In genomic region chr15:79928316-79928715, GRCm38 (mm10) we compare ENCODE assay signal across 8 mouse cellular contexts. TPM values are rescaled to one million over a fixed set of nuclear protein-coding genes. Genes with fewer than 3 reads are reported as not detected.
A peak's percentile ranks its signal among the peaks of the same experiment; 100 is the strongest.
DNase-seq lines count a peak whose midpoint lies in the region; ATAC-seq and TF ChIP-seq lines count a peak whose summit lies in the region.

No protein-coding gene starts in this region.

- H3K4me1 ChIP-seq in hindbrain, embryonic 10.5 days (replicated peaks): peaks cover 42% of the 10 kb centered on the region
- H3K4me1 ChIP-seq in hindbrain, embryonic 11.5 days (replicated peaks; ENCODE audit: control insufficient read depth, insufficient read depth, low read length): peaks cover under 1% of the 10 kb centered on the region; the same call in 1 of the 2 replicates
- no peaks in the 10 kb centered on the region; the same call in 1 of the 2 replicates for H3K4me1 ChIP-seq in bone marrow, adult 2 months (ENCODE audit: control insufficient read depth, insufficient read depth, low read length)
- H3K4me1 ChIP-seq in heart, postnatal 0 days (ENCODE audit: control insufficient read depth, insufficient read depth): peaks cover 16% of the 10 kb centered on the region
- H3K4me1 ChIP-seq in midbrain, embryonic 11.5 days (ENCODE audit: control insufficient read depth, insufficient read depth, low read length): peaks cover 10% of the 10 kb centered on the region

- no peaks in the 10 kb centered on the region for H3K36me3 ChIP-seq in hindbrain, embryonic 10.5 days
- H3K36me3 ChIP-seq in hindbrain, embryonic 11.5 days (ENCODE audit: control insufficient read depth, insufficient read depth, low read length): no peaks in the 10 kb centered on the region
- H3K36me3 ChIP-seq in heart, postnatal 0 days (replicated peaks; ENCODE audit: control insufficient read depth, insufficient read depth, low read length): no peaks in the 10 kb centered on the region
- H3K36me3 ChIP-seq in midbrain, embryonic 11.5 days (ENCODE audit: control insufficient read depth, insufficient read depth, low read length): no peaks in the 10 kb centered on the region

- peak overlapping the region; percentile 81 for H3K27ac ChIP-seq in hindbrain, embryonic 10.5 days
- no peak overlapping the region for H3K27ac ChIP-seq in hindbrain, embryonic 11.5 days (ENCODE audit: low read depth, low read length)
- peak overlapping the region; percentile 94 for H3K27ac ChIP-seq in bone marrow, adult 2 months (ENCODE audit: control insufficient read depth, insufficient read depth, low read depth, low read length, poor library complexity)
- peak overlapping the region; percentile 80 for H3K27ac ChIP-seq in heart, postnatal 0 days (ENCODE audit: low read depth)
- no peak overlapping the region for H3K27ac ChIP-seq in midbrain, embryonic 11.5 days (ENCODE audit: low read depth, low read length)

- no peak overlapping the region; the same call in 1 of the 2 replicates for H3K4me2 ChIP-seq in hindbrain, embryonic 11.5 days (replicated peaks; ENCODE audit: low read depth, low read length)
- H3K4me2 ChIP-seq in heart, postnatal 0 days (ENCODE audit: low read depth, low read length): peak overlapping the region; percentile 80; the same call in 1 of the 2 replicates
- no peak overlapping the region; the same call in 1 of the 2 replicates for H3K4me2 ChIP-seq in midbrain, embryonic 11.5 days

- H3K9ac ChIP-seq in hindbrain, embryonic 11.5 days (ENCODE audit: low read depth, low read length): no peak overlapping the region
- H3K9ac ChIP-seq in heart, postnatal 0 days (replicated peaks; ENCODE audit: low read depth, low read length): peak overlapping the region; percentile 80
- no peak overlapping the region for H3K9ac ChIP-seq in midbrain, embryonic 11.5 days (ENCODE audit: low read length)

- no peak for TF ChIP-seq CTCF in bone marrow, adult 2 months (IDR thresholded peaks at IDR 0.05; ENCODE audit: control insufficient read depth, insufficient read depth, low read length)
- no peak for TF ChIP-seq CTCF in heart, postnatal 0 days (IDR thresholded peaks at IDR 0.05; ENCODE audit: low read depth)

- ATAC-seq in hindbrain, embryonic 11.5 days (ENCODE audit: low FRiP score): no peak
- no peak for ATAC-seq in heart, postnatal 0 days (ENCODE audit: insufficient read depth, low read depth)
- ATAC-seq in midbrain, embryonic 11.5 days (ENCODE audit: low FRiP score): no peak

- peaks cover 51% of the 10 kb centered on the region for H3K27me3 ChIP-seq in hindbrain, embryonic 10.5 days (ENCODE audit: insufficient read depth, poor library complexity, severe bottlenecking)
- H3K27me3 ChIP-seq in hindbrain, embryonic 11.5 days (ENCODE audit: control insufficient read depth, insufficient read depth, low read length): peaks cover 15% of the 10 kb centered on the region
- peaks cover 12% of the 10 kb centered on the region for H3K27me3 ChIP-seq in heart, postnatal 0 days (ENCODE audit: control insufficient read depth, insufficient read depth, low read length)
- H3K27me3 ChIP-seq in midbrain, embryonic 11.5 days (ENCODE audit: control insufficient read depth, insufficient read depth, low read length): peaks cover 14% of the 10 kb centered on the region

- no peak for TF ChIP-seq EP300 in heart, postnatal 0 days (IDR thresholded peaks at IDR 0.05; ENCODE audit: low read depth)

- 85% methylated on average over 3 of the region's 3 CpGs for WGBS in hindbrain, embryonic 10.5 days
- 91% methylated on average over 3 of the region's 3 CpGs for WGBS in hindbrain, embryonic 11.5 days
- WGBS in bone marrow, adult 2 months: 86% methylated on average over 3 of the region's 3 CpGs
- 87% methylated on average over 3 of the region's 3 CpGs for WGBS in heart, postnatal 0 days
- 89% methylated on average over 3 of the region's 3 CpGs for WGBS in midbrain, embryonic 11.5 days

- no peak for TF ChIP-seq POLR2A in bone marrow, adult 2 months (IDR thresholded peaks at IDR 0.05; ENCODE audit: borderline replicate concordance, control insufficient read depth, low read depth, low read length)

- H3K4me3 ChIP-seq in hindbrain, embryonic 10.5 days: peak overlapping the region; percentile 70
- H3K4me3 ChIP-seq in hindbrain, embryonic 11.5 days (ENCODE audit: low read depth, low read length): no peak overlapping the region
- H3K4me3 ChIP-seq in bone marrow, adult 2 months (replicated peaks; ENCODE audit: control insufficient read depth, low read depth, low read length): peak overlapping the region; percentile 7
- H3K4me3 ChIP-seq in heart, postnatal 0 days (ENCODE audit: low read depth, low read length): 0 out of 2 replicates have a peak overlapping the region, but pooled peaks have one; percentile 63
- H3K4me3 ChIP-seq in midbrain, embryonic 11.5 days (ENCODE audit: low read depth, low read length): no peak overlapping the region

- no peak for DNase-seq in hindbrain, embryonic 10.5 days (ENCODE audit: low spot score)
- no peak for DNase-seq in hindbrain, embryonic 11.5 days (ENCODE audit: low spot score)
- DNase-seq in heart, postnatal 0 days (ENCODE audit: low spot score): no peak
- DNase-seq in midbrain, embryonic 11.5 days (ENCODE audit: low spot score, missing footprints): peak; percentile 2
- no peak for DNase-seq in layer of hippocampus, adult 11-12 months (ENCODE audit: low spot score)
- DNase-seq in cerebellum, postnatal 14 days: no peak
- no peak for DNase-seq in right cerebral cortex, postnatal 25 days

- no peaks in the 10 kb centered on the region for H3K9me3 ChIP-seq in hindbrain, embryonic 10.5 days
- no peaks in the 10 kb centered on the region for H3K9me3 ChIP-seq in hindbrain, embryonic 11.5 days (ENCODE audit: control insufficient read depth, low read length)
- no peaks in the 10 kb centered on the region for H3K9me3 ChIP-seq in heart, postnatal 0 days (replicated peaks; ENCODE audit: control insufficient read depth, low read length)
- no peaks in the 10 kb centered on the region for H3K9me3 ChIP-seq in midbrain, embryonic 11.5 days (ENCODE audit: control insufficient read depth, low read length)

RNA-seq across cellular contexts. Expression of gene Apobec3, which starts 36.9 kb away (rescaled TPM):
- 6.9 and 9.0 TPM in 2 replicates for polyA plus RNA-seq in hindbrain, embryonic 10.5 days (2016; fragmentation: Nextera tagmentation; extraction: Ambion mirVana)
- polyA plus RNA-seq in hindbrain, embryonic 11.5 days (2014; fragmentation: Nextera tagmentation; extraction: Ambion mirVana): 6.0 and 9.3 TPM in 2 replicates
- 104 and 140 TPM in 2 replicates for polyA plus RNA-seq in bone marrow, adult 2 months (2011; ENCODE audit: insufficient read depth, insufficient read length, low replicate concordance, missing spikeins)
- total RNA-seq in heart, postnatal 0 days (2014; rRNA removed; ENCODE audit: low replicate concordance): 2.3 and 5.1 TPM in 2 replicates
- polyA plus RNA-seq in heart, postnatal 0 days (2015; fragmentation: Nextera tagmentation; extraction: Ambion mirVana): 6.3 and 6.6 TPM in 2 replicates
- 5.5 and 6.0 TPM in 2 replicates for polyA plus RNA-seq in midbrain, embryonic 11.5 days (2014; fragmentation: Nextera tagmentation; extraction: Ambion mirVana)

RNA-seq across cellular contexts. Expression of gene Cbx7, which starts 42.6 kb away (rescaled TPM):
- polyA plus RNA-seq in hindbrain, embryonic 10.5 days (2016; fragmentation: Nextera tagmentation; extraction: Ambion mirVana): 2.4 and 2.9 TPM in 2 replicates
- 1.7 and 2.2 TPM in 2 replicates for polyA plus RNA-seq in hindbrain, embryonic 11.5 days (2014; fragmentation: Nextera tagmentation; extraction: Ambion mirVana)
- polyA plus RNA-seq in bone marrow, adult 2 months (2011; ENCODE audit: insufficient read depth, insufficient read length, low replicate concordance, missing spikeins): 16.8 and 22.5 TPM in 2 replicates
- total RNA-seq in heart, postnatal 0 days (2014; rRNA removed; ENCODE audit: low replicate concordance): 0.50 and 2.1 TPM in 2 replicates
- polyA plus RNA-seq in heart, postnatal 0 days (2015; fragmentation: Nextera tagmentation; extraction: Ambion mirVana): 0.82 and 1.0 TPM in 2 replicates
- 1.4 and 1.9 TPM in 2 replicates for polyA plus RNA-seq in midbrain, embryonic 11.5 days (2014; fragmentation: Nextera tagmentation; extraction: Ambion mirVana)

Comparison
In these comparisons a context has a peak if more than half of its experiments do, and no peak if none do; other contexts are left out.
1. H3K27ac ChIP-seq: peak in hindbrain, embryonic 10.5 days (single experiment), bone marrow, adult 2 months (single experiment) and heart, postnatal 0 days (single experiment); none in hindbrain, embryonic 11.5 days (single experiment) and midbrain, embryonic 11.5 days (single experiment).
2. H3K4me3 ChIP-seq: peak in hindbrain, embryonic 10.5 days (single experiment), bone marrow, adult 2 months (single experiment) and heart, postnatal 0 days (single experiment); none in hindbrain, embryonic 11.5 days (single experiment) and midbrain, embryonic 11.5 days (single experiment).
3. RNA of gene Apobec3, which starts 36.9 kb away (polyA plus RNA-seq): 104 to 140 TPM in bone marrow, adult 2 months; 6.0 to 9.3 TPM in hindbrain, embryonic 11.5 days, 6.9 to 9.0 TPM in hindbrain, embryonic 10.5 days, 6.3 to 6.6 TPM in heart, postnatal 0 days and 5.5 to 6.0 TPM in midbrain, embryonic 11.5 days; every median in the first group is over 10 times any median in the second.